Mouse (Mus musculus): Measurements from ENCODE around the gene Zfp524. TPM values are rescaled to one million over a fixed set of nuclear protein-coding genes. Genes with fewer than 3 reads are reported as not detected.

The Zfp524 gene
- total RNA-seq, 2 experiments from 2014 or later = 7.8 to 9.4 TPM

DNA sequence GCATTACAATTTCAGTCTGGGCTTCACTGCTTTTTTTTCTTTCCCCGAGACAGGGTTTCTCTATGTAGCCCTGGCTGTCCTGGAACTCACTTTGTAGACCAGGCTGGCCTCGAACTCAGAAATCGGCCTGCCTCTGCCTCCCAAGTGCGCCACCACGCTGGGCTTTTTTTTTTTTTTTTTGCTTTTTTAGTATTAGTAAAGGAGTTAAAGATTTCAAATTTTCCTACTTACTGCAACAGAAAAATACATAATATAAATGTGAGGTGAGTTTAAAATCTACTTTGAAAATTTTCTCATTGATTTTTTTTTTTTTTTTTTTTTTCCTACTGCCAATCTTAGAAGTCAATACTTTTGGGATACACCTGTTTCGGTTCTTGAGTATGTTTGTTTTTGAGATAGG lies 50.7 kb downstream of the Zfp524 start:
- intact Hi-C loops (cut with DNase I) = loop anchor here (5.0 kb wide), 1 partner anchor 253 kb away; the partner anchor contains the start of gene Ube2s
- no peak for DNase-seq

Other genes starting within 250 kb of the Zfp524 start
- not detected for gene Fam71e2, start 243.1 kb upstream of the Zfp524 start, total RNA-seq (2021)
- not detected for gene Il11, start 231.6 kb upstream of the Zfp524 start, total RNA-seq (2021)
- gene Tmem190, start 231.5 kb upstream of the Zfp524 start, total RNA-seq (2021) = not detected
- gene Tmem238, start 224.8 kb upstream of the Zfp524 start, total RNA-seq (2021) = 1 to 10 TPM; 3.7 to 4.2 TPM
- 100 to 1,000 TPM; 630 to 679 TPM for gene Rpl28, start 221.5 kb upstream of the Zfp524 start, total RNA-seq (2021)
- gene Ube2s, start 201.8 kb upstream of the Zfp524 start, total RNA-seq (2021) = 100 to 1,000 TPM; 149 to 152 TPM
- under 1 TPM in 1 of 2 experiments, not detected in 1; 0.15 TPM for gene Shisa7, start 169.7 kb upstream of the Zfp524 start, total RNA-seq (2021)
- 1 to 10 TPM; 3.6 to 4.7 TPM for gene Isoc2b, start 144.2 kb upstream of the Zfp524 start, total RNA-seq (2021)
- 10 to 100 TPM; 15.8 to 16.3 TPM for gene Isoc2a, start 137.3 kb upstream of the Zfp524 start, total RNA-seq (2021)
- gene Gm36210, start 107.9 kb upstream of the Zfp524 start, total RNA-seq (2021) = not detected
- 10 to 100 TPM; 11.8 to 13.8 TPM for gene Zfp628, start 99.2 kb upstream of the Zfp524 start, total RNA-seq (2021)
- 1 to 10 TPM; 4.9 to 5.2 TPM for gene Nat14, start 92.4 kb upstream of the Zfp524 start, total RNA-seq (2021)
- 10 to 100 TPM; 12.5 TPM for gene Ssc5d, start 88.6 kb upstream of the Zfp524 start, total RNA-seq (2021)
- 1 to 10 TPM; 7.2 to 9.0 TPM for gene Sbk2, start 50.0 kb upstream of the Zfp524 start, total RNA-seq (2021)
- gene Sbk3, start 43.2 kb upstream of the Zfp524 start, total RNA-seq (2021) = 10 to 100 TPM; 11.9 to 22.0 TPM
- 10 to 100 TPM; 18.4 to 19.1 TPM for gene Zfp579, start 18.3 kb upstream of the Zfp524 start, total RNA-seq (2021)
- 10 to 100 TPM; 21.6 to 25.6 TPM for gene Fiz1, start 282 bp downstream of the Zfp524 start, total RNA-seq (2021)
- not detected for gene Gm44973, start 1.1 kb downstream of the Zfp524 start, total RNA-seq (2021)
- gene Zfp865, start 6.0 kb downstream of the Zfp524 start, total RNA-seq (2021) = 10 to 100 TPM; 22.4 to 23.2 TPM
- gene Ccdc106, start 6.1 kb downstream of the Zfp524 start, total RNA-seq (2021) = under 1 TPM; 0.26 to 0.32 TPM
- gene 4632433K11Rik, start 19.7 kb downstream of the Zfp524 start, total RNA-seq (2021) = not detected
- gene Zfp784, start 24.0 kb downstream of the Zfp524 start, total RNA-seq (2021) = 1 to 10 TPM; 5.9 to 7.3 TPM
- gene Zfp580, start 37.1 kb downstream of the Zfp524 start, total RNA-seq (2021) = 10 to 100 TPM; 10.6 to 12.6 TPM
- 100 to 1,000 TPM; 102 to 109 TPM for gene U2af2, start 47.7 kb downstream of the Zfp524 start, total RNA-seq (2021)
- 100 to 1,000 TPM; 194 to 209 TPM for gene Epn1, start 65.8 kb downstream of the Zfp524 start, total RNA-seq (2021)
- not detected for gene Rfpl4, start 102.5 kb downstream of the Zfp524 start, total RNA-seq (2021)
- gene Rasl2-9, start 111.5 kb downstream of the Zfp524 start, total RNA-seq (2021) = 1 to 10 TPM; 4.1 to 4.9 TPM
- gene Vmn1r55, start 135.3 kb downstream of the Zfp524 start, total RNA-seq (2021) = not detected
- not detected for gene Vmn1r56, start 182.3 kb downstream of the Zfp524 start, total RNA-seq (2021)
- gene Vmn1r57, start 204.1 kb downstream of the Zfp524 start, total RNA-seq (2021) = not detected

All from heart, postnatal 10 days (tissue).